In genomic region chr4:141723673-141724068, GRCm38 (mm10) we compare ENCODE assay signal across 8 mouse cellular contexts. TPM values are rescaled to one million over a fixed set of nuclear protein-coding genes. Genes with fewer than 3 reads are reported as not detected.
A peak's percentile ranks its signal among the peaks of the same experiment; 100 is the strongest.
DNase-seq lines count a peak whose midpoint lies in the region; ATAC-seq and TF ChIP-seq lines count a peak whose summit lies in the region.

No protein-coding gene starts in this region.

- no peak for TF ChIP-seq POLR2A in lung, adult 2 months (IDR thresholded peaks at IDR 0.05; ENCODE audit: borderline replicate concordance, extremely low read depth, low read depth, low read length)

- peak overlapping the region; percentile 91 for H3K4me2 ChIP-seq in hindbrain, embryonic 13.5 days
- H3K4me2 ChIP-seq in midbrain, embryonic 14.5 days (ENCODE audit: low read length), result peak overlapping the region; percentile 90

- DNase-seq in lung, adult 2 months, result no peak
- DNase-seq in lung, adult 18-20 months, result no peak
- DNase-seq in embryonic facial prominence, embryonic 10.5 days (ENCODE audit: low spot score), result no peak
- peak; percentile 51 for DNase-seq in midbrain, embryonic 14.5 days
- no peak for DNase-seq in natural killer cell, adult 2 months (ENCODE audit: low spot score in 2 of 2)
- DNase-seq in urinary bladder, adult 2 months (ENCODE audit: low spot score), result no peak
- DNase-seq in thymus, postnatal 36 days, result no peak

- peak; percentile 68 for ATAC-seq in hindbrain, embryonic 13.5 days (ENCODE audit: low FRiP score)
- ATAC-seq in midbrain, embryonic 14.5 days (ENCODE audit: low FRiP score, low TSS enrichment), result peak; percentile 77; the same call in 1 of the 2 replicates

- peaks cover 29% of the 10 kb centered on the region for H3K4me1 ChIP-seq in lung, adult 2 months (ENCODE audit: control insufficient read depth, insufficient read depth, low read length)
- peaks cover 26% of the 10 kb centered on the region for H3K4me1 ChIP-seq in embryonic facial prominence, embryonic 10.5 days
- peaks cover 34% of the 10 kb centered on the region for H3K4me1 ChIP-seq in hindbrain, embryonic 13.5 days (replicated peaks)
- H3K4me1 ChIP-seq in midbrain, embryonic 14.5 days (ENCODE audit: control insufficient read depth, insufficient read depth, low read length), result peaks cover 13% of the 10 kb centered on the region

- H3K27ac ChIP-seq in embryonic facial prominence, embryonic 10.5 days (replicated peaks), result peak overlapping the region; percentile 97
- H3K27ac ChIP-seq in hindbrain, embryonic 13.5 days, result peak overlapping the region; percentile 94
- peak overlapping the region; percentile 89; the same call in 1 of the 2 replicates for H3K27ac ChIP-seq in midbrain, embryonic 14.5 days (replicated peaks; ENCODE audit: low read depth, low read length)

- H3K9me3 ChIP-seq in embryonic facial prominence, embryonic 10.5 days, result no peaks in the 10 kb centered on the region
- no peaks in the 10 kb centered on the region for H3K9me3 ChIP-seq in hindbrain, embryonic 13.5 days
- no peaks in the 10 kb centered on the region for H3K9me3 ChIP-seq in midbrain, embryonic 14.5 days (ENCODE audit: control insufficient read depth, low read length)

- no peaks in the 10 kb centered on the region for H3K27me3 ChIP-seq in embryonic facial prominence, embryonic 10.5 days (replicated peaks; ENCODE audit: low read depth, poor library complexity, severe bottlenecking)
- H3K27me3 ChIP-seq in hindbrain, embryonic 13.5 days, result no peaks in the 10 kb centered on the region
- H3K27me3 ChIP-seq in midbrain, embryonic 14.5 days (ENCODE audit: control insufficient read depth, insufficient read depth, low read length), result no peaks in the 10 kb centered on the region

- peaks cover 16% of the 10 kb centered on the region for H3K36me3 ChIP-seq in embryonic facial prominence, embryonic 10.5 days (replicated peaks)
- H3K36me3 ChIP-seq in hindbrain, embryonic 13.5 days, result peaks cover 4% of the 10 kb centered on the region; the same call in 1 of the 2 replicates
- no peaks in the 10 kb centered on the region for H3K36me3 ChIP-seq in midbrain, embryonic 14.5 days (ENCODE audit: control insufficient read depth, insufficient read depth, low read length)

- TF ChIP-seq CTCF in lung, adult 2 months (IDR thresholded peaks at IDR 0.05; ENCODE audit: insufficient read depth, low read length), result no peak

- 8% methylated on average over 13 of the region's 13 CpGs for WGBS in lung, adult 2 months
- 9% methylated on average over 13 of the region's 13 CpGs for WGBS in embryonic facial prominence, embryonic 10.5 days
- 12% methylated on average over 13 of the region's 13 CpGs for WGBS in hindbrain, embryonic 13.5 days
- 7% methylated on average over 13 of the region's 13 CpGs for WGBS in midbrain, embryonic 14.5 days

- H3K9ac ChIP-seq in hindbrain, embryonic 13.5 days, result peak overlapping the region; percentile 96
- peak overlapping the region; percentile 92 for H3K9ac ChIP-seq in midbrain, embryonic 14.5 days (replicated peaks; ENCODE audit: low read length)

- H3K4me3 ChIP-seq in lung, adult 2 months (replicated peaks; ENCODE audit: extremely low read depth, low read depth, low read length), result peak overlapping the region; percentile 75
- peak overlapping the region; percentile 100 for H3K4me3 ChIP-seq in embryonic facial prominence, embryonic 10.5 days
- H3K4me3 ChIP-seq in hindbrain, embryonic 13.5 days, result peak overlapping the region; percentile 92
- peak overlapping the region; percentile 98 for H3K4me3 ChIP-seq in midbrain, embryonic 14.5 days (replicated peaks; ENCODE audit: low read depth, low read length)

RNA-seq across cellular contexts. Expression of gene Ddi2, which starts 0.5 kb away (rescaled TPM):
- 19.7 and 20.2 TPM in 2 replicates for polyA plus RNA-seq in lung, adult 2 months (2012; rRNA removed)
- 28.1 and 31.8 TPM in 2 replicates for polyA plus RNA-seq in embryonic facial prominence, embryonic 10.5 days (2016; fragmentation: Nextera tagmentation; extraction: Ambion mirVana)
- polyA plus RNA-seq in hindbrain, embryonic 13.5 days (2015; fragmentation: Nextera tagmentation; extraction: Ambion mirVana), result 14.9 and 16.0 TPM in 2 replicates
- polyA plus RNA-seq in midbrain, embryonic 14.5 days (2014; fragmentation: Nextera tagmentation; extraction: Ambion mirVana), result 9.6 and 12.9 TPM in 2 replicates
- 38.9 and 40.9 TPM in 2 replicates for polyA plus RNA-seq in urinary bladder, adult 2 months (2012; rRNA removed)

RNA-seq across cellular contexts. Expression of gene Agmat, which starts 22.8 kb away (rescaled TPM):
- polyA plus RNA-seq in lung, adult 2 months (2012; rRNA removed), result 0.15 and 0.28 TPM in 2 replicates
- not detected in 2 replicates for polyA plus RNA-seq in embryonic facial prominence, embryonic 10.5 days (2016; fragmentation: Nextera tagmentation; extraction: Ambion mirVana)
- not detected in 2 replicates for polyA plus RNA-seq in hindbrain, embryonic 13.5 days (2015; fragmentation: Nextera tagmentation; extraction: Ambion mirVana)
- not detected in 2 replicates for polyA plus RNA-seq in midbrain, embryonic 14.5 days (2014; fragmentation: Nextera tagmentation; extraction: Ambion mirVana)
- polyA plus RNA-seq in urinary bladder, adult 2 months (2012; rRNA removed), result not detected in 2 replicates

RNA-seq across cellular contexts. Expression of gene Rsc1a1, which starts 38.3 kb away (rescaled TPM):
- polyA plus RNA-seq in lung, adult 2 months (2012; rRNA removed), result 9.0 and 14.1 TPM in 2 replicates
- 1.1 and 2.3 TPM in 2 replicates for polyA plus RNA-seq in embryonic facial prominence, embryonic 10.5 days (2016; fragmentation: Nextera tagmentation; extraction: Ambion mirVana)
- 0.44 and 2.8 TPM in 2 replicates for polyA plus RNA-seq in hindbrain, embryonic 13.5 days (2015; fragmentation: Nextera tagmentation; extraction: Ambion mirVana)
- polyA plus RNA-seq in midbrain, embryonic 14.5 days (2014; fragmentation: Nextera tagmentation; extraction: Ambion mirVana), result not detected in 2 replicates
- 14.4 and 17.2 TPM in 2 replicates for polyA plus RNA-seq in urinary bladder, adult 2 months (2012; rRNA removed)

RNA-seq across cellular contexts. Expression of gene Plekhm2, which starts 59.0 kb away (rescaled TPM):
- polyA plus RNA-seq in lung, adult 2 months (2012; rRNA removed), result 45.7 and 52.3 TPM in 2 replicates
- 4.9 and 5.2 TPM in 2 replicates for polyA plus RNA-seq in embryonic facial prominence, embryonic 10.5 days (2016; fragmentation: Nextera tagmentation; extraction: Ambion mirVana)
- polyA plus RNA-seq in hindbrain, embryonic 13.5 days (2015; fragmentation: Nextera tagmentation; extraction: Ambion mirVana), result 6.9 and 8.2 TPM in 2 replicates
- 5.1 and 8.4 TPM in 2 replicates for polyA plus RNA-seq in midbrain, embryonic 14.5 days (2014; fragmentation: Nextera tagmentation; extraction: Ambion mirVana)
- 31.5 and 32.0 TPM in 2 replicates for polyA plus RNA-seq in urinary bladder, adult 2 months (2012; rRNA removed)
